Mouse (Mus musculus) spleen, adult 18-20 months (tissue): ENCODE measurements around the gene Cep135.
A peak's percentile ranks its signal among the peaks of the same experiment; 100 is the strongest.

Experiments
- DNase-seq, 2 experiments: peaks; one replicate each; pipeline ENCODE4 v3.0.0; 2022; ENCODE audit warnings: mixed read lengths in 2 of 2

The Cep135 gene

DNA sequence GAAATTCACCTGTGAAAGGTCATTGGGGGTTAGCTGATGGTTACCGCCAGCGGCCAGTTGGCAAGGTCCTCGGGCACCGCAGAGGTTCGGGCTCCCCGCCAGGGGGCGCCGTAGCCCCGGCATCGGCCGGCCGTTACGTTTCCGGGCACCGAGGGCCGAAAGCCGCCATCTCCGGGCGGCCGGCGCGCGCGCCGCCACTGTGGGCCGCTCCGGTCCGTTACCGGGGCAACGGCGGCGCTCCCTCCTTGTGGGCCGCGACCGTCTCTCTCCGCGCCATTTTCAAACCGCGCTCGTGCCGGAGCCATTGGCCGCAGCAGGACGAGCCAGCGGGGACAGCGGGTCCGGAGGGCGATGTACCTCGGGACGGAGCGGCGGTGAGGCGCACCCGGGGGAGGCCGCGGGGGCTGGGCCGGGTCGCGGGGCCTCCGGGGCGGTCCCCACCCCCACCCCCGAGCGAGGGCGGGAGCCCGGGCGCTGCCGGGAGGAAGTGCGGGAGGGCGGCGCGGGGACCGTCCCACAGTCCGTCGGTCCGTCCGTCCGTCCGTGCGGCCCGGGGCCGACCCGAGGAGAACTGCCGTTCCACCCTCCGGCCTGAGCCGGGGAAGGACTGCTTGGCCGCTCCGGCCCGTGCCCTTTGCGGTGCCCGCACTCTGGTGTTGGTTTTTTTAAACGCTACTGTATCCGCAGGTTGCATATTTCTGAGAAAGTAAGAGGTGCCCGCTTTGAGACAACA lies at the start of gene Cep135:
Cep135 (plus strand) TSS at position 148 of the 733 bp plus-strand sequence.
- DNase-seq, result peak; percentile 79 to 87

DNA sequence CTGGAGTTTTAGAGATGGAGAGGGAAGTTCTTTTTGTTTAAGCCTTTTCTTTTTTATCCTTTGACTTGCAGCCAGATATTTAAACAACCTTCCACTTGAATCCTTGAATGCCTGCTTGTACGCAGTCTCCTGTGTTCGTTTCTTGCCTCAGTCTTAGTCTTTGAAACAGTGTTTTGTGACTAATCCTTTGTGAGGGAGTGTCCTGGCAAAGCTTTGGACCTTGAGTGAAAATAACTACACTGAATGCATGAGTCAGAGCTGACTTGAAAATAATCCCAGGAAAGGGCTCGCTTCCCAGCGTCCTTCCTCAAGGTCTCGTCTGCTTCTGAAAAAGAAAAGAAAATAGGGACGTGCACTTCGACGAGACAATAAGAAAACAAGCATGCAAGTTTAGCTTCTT lies 48.3 kb upstream of the Cep135 start:
- DNase-seq, result no peak

DNA sequence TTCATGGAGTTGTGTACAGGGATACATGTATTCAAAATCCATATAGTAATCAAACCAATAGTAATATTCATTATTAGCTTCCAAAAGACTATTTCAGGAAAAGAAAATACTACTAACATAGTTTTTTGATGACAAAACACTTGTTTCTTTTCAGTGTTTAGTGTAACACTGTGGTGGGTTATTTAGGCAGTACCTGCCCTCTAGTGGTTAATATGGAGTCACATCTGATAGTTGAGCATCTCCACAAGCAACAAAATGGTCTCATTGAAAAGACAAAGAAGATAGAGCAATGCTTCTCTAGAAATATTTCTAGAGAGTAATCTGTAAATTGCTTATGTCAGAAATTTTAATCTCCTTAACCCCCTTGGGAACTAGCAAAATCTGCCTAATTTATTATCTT lies 47.7 kb upstream of the Cep135 start:
- no peak for DNase-seq

DNA sequence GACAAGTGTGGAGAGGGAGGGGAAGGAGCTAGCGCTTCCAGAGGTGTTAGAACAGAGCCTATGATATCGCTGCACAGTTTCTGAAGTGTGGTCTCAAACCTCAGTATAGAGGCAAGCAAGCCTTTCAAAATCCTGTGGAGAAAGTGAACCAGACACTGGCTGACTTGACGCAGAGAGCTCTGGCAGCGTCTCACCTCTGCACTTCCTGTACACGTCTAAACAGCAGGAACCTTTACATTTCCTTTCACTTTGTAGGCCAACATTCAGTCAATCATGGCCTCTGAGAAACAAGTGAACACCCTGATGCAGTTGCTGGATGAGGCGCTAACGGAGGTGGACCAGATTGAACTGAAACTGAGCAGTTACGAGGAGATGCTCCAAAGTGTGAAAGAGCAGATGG lies 45.3 kb upstream of the Cep135 start:
- no peak for DNase-seq

DNA sequence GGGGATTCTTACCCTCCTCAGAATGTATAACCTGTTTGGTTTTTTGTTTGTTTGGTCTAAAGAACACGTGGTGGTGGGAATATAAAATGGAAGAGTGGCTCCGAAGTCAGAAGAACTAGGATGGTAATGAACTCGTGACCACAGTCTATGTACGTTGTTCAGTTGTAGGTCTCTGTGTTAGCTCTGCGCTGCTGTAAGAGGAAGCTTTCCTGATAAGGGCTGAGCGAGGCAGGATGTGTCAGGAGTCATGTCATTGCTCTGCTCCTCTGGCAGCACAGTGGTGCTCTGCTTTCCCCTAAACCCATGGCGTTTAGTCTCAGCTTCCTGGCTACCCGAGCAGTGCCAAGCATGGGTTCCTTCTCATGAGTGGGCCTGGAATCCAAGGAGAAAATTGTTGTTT lies 38.1 kb upstream of the Cep135 start:
- DNase-seq, result no peak

DNA sequence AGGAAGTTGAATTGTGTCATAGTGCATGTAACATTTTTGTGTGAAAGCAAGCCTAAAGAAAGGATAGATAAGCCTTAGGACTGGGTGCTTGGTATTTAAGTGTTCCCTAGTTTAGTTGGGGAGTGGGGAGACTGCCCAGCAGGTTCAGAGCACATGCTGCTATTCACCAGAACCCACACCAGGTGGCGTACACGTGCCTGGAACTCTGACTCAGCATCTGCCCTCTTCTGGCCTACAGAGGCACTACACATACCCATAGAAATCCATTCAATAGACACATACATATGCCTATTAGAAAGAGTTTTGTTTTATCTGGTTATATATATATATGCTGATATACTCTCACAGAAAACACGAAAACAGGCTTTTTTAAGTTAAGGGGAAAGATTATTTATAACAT lies 23.2 kb upstream of the Cep135 start:
- peak; percentile 25 to 71 for DNase-seq

DNA sequence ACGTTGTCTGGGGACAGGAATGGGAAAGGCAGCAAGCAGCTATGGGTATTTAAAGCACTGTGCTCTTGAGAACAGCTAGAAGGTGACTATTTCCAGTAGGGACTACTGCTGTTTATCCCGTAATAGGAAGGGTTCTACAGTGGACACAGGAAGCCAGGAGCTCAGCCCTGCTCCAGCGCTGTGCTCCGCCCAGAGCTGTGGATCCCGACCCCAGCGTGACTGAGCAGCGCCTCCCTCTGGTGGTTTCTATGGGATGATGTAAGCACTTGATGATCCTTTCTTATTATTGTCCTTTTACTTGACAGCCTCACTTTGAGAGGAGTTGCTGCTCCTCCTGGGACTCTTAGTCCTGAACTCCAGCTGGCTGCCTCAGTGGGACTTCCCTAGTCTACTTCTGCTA lies 14.2 kb upstream of the Cep135 start:
- DNase-seq, result no peak

DNA sequence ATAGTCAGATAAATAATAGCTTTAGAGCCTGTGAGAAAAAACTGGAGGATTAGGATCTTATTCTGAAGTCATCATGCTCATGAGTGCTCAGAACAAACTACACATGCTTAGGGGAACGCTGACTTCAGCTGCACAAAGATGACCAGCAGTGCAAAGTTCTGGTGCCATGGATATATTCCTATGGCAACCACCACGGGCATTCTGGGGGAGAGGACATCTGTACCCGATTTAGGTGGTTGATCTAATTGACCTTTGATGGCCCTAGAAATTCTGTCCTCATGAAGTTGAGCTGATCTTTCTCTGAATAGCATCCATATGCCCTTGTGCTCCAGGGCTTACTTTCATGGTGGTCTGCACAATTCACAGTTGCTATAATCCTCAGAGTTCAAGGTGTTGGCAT lies 11.5 kb upstream of the Cep135 start:
- DNase-seq, result no peak

DNA sequence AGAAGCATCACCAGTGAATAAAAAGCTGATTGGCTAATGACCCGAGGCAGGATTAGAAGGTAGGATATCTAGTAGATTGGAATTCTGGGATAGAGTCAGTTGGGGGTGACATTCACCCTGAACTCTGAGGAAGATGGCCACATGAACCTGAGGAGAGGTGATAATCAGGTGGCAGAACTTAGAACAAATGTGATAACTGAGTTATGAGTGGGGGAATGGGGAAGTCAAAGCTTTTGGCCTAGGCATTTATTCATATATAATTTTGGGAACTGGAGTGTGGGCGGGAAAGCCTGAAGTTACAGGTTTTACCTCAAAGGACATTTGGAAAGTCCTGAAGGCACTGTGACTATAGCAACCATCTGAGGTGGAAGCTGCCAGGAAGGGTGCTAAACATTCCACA lies 3.1 kb upstream of the Cep135 start:
- no peak for DNase-seq

DNA sequence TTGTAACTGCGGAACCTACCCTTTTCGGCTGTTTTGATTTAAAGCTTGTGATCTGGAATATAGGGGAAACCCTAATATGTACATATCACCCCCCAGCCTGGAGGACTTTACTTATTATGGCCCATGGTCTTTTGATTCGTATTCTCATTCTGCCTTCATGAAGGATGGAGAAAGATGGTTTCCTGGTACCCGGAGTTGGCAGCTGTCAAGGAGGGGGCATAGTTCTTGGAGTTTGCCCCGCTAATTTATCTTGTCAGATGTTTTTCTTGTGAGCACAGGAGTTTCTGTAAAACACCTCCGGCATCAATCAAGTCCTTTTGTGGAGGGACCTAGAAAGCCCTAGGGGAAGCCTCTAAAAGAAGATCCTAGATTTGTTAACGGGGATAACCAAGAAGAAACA lies 813 bp downstream of the Cep135 start:
- no peak for DNase-seq

DNA sequence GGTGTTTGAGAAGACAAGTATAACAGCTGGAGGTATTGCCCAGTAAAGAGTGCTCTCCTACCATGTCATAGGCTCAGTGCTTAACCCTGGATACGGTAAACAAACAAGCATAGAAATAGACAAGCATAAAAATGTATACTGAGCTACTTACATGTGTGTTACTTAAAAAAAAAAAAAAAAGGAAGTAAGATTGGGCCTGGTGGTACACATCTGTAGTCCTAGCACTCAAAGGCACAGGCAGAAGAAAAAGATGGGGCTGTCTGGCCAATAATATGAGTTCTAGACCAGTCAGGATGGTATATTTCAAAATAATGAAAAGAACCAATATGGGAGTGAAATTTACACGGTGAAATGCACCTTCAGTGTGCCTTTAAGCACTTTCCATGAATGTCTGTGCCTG lies 1.5 kb downstream of the Cep135 start:
- DNase-seq, result no peak

DNA sequence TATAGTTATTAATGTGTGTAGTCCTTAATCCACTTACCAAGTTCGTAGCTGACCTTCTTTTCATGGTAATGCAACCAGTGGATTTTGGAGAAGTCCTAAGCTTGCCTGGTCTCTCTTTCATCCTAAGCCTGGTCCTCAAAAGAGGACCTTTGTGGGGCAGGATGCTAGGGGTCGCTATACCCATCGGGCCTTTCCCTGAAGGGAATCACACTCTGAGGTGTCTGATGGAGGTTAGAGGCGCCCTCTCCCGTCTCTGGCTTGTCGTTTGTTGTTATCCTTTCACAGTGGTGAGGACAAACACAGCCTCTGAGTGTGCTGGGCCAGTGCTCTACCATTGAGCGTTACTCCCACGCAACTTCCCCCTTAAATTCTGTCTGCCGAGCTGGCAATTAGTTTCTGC lies 3.4 kb downstream of the Cep135 start:
- DNase-seq, result no peak

DNA sequence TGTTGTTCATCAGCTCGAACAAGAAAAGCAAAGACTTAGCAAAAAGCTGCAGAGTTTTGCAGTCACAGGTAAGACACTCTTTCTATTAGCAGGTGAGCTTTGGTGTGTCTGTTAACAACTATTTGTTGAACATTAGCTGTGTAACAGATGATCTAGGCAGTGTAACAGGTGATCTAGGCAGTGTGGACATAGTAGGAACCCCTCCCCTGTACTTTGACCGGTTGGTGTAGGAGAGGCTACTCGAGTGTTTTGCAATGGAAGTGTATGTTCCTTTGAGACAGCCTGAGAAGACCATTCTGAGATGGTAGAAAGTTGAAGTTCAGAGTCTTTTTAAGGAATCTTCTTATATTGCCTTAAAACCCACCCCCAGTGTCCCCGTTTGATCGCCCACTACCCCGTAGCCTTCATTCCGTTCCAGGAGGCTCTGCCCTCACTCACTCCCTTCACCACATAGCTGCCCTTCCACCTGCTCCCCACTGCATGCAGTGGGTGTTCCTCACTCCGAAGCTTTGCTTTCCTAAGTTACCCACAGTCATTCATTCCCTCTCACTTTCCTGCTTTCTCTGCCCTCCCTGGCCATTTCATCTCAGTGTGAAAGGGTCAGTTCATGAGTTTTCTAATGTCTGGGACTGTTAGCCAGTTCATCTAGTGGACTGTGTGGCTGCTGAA lies 21.3 kb downstream of the Cep135 start:
- no peak for DNase-seq

DNA sequence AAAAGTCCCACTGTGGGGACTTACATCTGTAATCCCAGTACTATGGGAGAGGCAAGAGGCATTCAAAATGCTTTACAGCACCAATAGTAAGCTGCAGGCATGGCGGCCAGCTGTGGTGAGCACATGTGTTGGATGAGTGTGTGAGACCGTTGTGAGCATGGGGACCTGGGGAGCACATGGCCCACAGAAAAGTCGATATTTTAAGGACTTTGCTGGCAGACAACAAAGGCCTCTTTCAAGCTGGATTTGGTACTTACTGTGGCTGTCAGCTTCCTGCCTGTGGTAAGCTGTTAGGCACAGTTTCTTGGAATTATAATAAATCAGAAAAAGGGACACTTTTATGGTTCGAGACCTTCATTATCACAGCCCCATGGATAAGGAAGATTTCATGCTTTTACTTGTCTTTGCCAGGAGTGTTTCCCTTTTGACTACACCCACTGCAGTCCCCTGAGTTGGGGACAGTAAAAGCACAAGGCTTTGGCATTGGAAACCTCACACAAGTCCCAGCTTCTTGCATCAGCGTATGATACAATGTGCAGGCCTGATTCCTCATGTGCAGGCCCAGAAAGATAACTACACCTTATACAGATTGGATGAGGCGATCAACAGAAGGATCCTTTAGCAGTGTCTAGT lies 24.5 kb downstream of the Cep135 start:
- DNase-seq, result no peak

DNA sequence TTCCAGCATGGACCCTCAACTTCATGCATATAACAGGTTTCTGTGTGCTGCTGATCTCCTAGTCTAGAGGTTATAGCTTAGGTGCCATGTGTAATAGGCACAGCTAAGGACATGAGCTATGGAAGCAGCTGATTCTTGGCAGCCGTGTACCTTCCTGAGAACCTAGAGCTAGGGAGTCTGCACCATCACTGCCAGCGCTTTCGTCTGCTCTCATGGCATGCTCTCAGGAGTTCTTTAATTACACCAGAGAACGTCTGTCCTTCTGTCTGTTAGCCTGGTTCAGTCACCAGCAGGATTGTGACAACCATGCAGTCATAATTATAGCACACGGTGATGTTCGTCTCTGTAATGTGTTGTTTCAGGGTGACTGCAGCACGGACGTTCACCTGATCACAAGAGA lies 26.8 kb downstream of the Cep135 start:
- no peak for DNase-seq

DNA sequence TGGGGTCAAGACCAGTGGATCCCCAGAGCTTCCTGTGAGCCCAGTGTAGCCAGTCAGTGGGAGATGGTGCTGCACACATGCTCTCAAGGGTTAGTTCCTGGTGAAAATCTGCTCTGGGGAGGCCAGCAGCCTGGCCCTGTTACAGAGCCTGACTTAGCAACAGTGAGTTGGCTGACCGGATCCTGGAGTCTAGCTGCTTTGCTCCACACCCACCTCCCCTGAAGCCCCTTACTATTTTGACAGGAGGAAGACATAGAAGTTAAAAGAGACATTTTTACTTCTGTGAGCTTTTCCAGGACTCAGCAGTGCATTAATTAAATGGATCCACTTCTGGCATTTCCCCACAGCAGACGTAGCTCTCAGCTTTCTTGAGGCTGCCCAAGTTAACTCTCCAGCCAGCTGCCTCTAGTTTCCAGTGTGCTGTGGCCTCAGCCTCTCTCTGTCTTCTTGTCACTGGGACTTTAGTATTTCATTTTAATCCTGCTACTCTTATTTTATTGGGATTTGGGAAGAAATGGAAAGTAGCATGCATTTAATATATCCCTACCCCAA lies 27.8 kb downstream of the Cep135 start:
- no peak for DNase-seq

DNA sequence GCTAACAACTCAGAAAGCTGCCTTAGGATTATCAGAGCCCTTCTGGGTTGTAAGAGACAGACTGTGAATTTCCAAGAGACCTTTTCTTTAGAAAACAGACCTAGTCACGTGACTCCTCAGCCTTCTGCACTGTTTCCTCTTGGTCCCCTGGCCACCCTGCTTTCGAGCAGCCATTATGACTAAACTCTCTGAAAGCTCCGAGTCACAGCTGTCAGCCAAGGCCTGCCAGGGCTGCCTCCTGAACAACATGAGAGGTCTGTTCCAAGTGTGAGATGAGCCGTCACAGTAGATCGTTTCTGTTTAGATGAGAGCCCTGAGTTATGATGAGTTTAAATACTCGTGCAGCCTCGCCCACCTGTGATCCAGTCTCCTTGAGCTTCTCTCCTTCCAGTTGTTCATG lies 30.3 kb downstream of the Cep135 start:
- DNase-seq, result no peak

DNA sequence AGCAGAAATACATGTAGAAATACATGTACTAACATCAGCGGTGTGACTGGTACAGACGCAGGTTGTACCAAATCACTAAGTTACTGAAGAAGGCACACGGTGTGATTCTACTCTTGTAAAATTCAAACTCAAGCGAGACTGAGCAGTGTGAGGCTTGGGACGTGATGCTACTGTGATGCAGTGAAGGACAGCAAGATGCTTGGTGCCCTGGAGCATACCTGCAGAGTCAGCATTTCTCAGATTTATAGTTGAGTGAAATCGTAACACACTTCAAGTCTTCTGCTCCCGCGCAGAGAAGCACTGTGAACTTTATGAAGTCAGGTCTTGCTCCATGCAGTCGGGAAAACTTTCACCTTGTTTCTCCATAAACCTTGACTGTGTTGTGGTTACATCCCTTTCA lies 35.3 kb downstream of the Cep135 start:
- DNase-seq, result no peak

DNA sequence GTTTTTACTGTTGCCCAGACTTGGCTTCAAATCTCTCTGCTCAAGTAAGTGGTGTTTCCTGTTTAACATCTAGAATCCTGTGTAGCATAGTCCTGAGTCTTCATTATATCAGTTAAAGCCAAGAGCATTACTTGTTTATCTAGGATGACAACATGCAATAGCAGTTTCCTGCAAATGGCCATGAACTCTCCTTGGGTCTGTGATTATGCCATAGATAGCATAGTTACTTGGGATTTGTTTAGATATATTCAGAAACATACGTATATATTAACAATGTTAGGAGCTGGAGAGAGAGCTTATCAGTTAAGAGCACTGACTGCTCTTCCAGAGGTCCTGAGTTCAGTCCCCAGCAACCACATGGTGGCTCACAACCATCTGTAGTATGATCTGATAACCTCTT lies 39.3 kb downstream of the Cep135 start:
- no peak for DNase-seq

DNA sequence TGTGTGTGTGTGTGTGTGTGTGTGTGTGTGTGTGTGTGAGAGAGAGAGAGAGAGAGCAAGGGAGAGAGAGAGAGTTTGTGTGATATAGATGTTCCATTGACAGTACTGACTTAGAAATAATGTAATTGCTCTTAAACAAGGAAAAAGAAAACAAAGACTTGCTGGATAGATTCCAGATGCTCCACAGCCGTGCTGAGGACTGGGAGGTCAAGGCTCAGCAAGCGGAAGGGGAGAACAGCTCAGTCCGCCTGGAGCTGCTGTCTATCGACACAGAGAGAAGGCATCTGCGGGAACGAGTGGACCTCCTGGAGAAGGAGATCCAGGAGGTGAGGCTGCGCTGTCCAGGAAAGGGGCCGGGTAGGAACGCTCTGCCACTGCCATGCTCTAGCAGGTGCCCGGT lies 45.5 kb downstream of the Cep135 start:
- no peak for DNase-seq

DNA sequence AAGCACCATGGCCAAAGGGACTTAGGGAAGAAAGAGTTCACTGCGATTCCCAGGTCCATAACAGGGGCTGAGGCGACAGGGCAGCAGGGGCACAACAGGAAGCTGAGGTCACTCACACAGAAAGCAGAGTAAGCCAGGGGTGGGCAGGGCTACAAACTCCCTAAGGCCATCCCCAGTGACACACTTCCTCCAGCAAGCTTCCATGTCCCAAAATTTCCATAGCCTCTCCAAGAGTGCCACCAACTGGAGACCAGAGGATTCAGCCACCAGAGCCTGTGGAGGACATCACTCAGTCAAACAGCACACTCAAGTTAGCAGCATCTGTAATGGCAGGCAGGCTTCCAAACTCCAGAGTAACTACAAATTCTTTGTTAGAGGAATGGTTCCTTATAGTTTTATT lies 47.1 kb downstream of the Cep135 start:
- DNase-seq, result no peak

DNA sequence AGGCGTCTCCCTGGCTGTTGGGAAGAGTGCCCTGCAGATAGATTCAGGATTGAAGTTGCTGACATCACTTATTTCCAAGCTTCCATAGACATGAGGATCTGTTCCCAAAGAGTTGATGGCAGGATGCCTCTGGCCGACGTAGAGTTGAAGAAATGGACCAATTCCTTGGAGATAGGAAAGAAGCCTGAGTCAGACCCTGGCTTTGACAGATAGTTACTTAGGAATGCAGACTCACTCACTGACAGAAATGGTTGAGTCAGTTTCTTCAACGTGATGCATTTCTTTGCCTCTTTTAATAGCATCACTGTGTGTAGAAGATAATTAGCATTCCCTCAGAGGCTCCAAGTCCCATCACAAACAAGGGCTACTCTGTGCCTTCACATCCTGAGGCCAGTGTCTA lies 53.6 kb downstream of the Cep135 start:
- no peak for DNase-seq

DNA sequence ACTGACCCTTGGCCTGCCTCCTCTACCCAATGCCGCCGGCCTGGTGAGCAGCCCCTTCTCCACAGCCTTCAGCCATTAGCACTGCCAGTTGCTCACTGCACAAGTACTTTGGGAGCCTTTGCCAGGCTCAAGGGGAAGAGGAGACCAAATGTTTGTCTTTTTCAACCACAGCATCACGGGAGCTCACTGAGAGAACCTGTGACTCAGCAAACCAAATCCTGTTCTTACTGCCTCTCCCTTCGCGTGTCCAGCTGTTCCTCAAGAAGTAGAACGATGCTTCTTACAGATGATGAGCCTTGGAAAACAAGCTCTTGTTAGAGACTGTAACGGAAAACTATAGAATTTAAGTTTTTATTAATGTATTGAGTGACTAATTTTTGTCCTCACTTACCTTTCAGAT lies 55.7 kb downstream of the Cep135 start:
- no peak for DNase-seq
